Mouse (Mus musculus) NIH3T3 (cell line): ENCODE data around the gene Gcdh.
A peak's percentile ranks its signal among the peaks of the same experiment; 100 is the strongest.
"Not testable (repeated sequence)": the region's sequence is repeated elsewhere in the genome, so short reads cannot be mapped to it uniquely, and the experiment has no call there.

Experiments used
- DNase-seq: peaks from one replicate; pipeline ENCODE4 v3.0.0-alpha.2; 2012; ENCODE audit warnings: low read depth

Gcdh gene

DNA sequence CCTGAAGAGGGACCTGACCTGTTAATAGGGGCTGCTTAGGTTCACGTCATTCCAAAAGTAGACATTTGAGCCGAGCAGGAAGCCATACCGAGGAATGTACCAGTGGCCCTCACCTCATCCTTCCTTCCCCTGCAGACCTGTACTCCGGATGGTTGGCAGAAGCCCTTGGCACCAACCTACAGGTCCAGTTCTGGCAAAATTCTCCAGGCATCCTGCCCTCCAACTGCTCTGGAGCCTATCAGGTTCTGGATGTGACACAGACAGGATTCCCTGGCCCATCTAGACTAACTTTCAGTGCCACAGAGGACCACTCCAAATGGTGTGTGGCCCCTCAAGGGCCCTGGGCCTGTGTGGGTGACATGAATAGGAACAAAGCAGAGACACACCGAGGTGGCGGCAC lies 16.8 kb upstream of the Gcdh start:
- DNase-seq: no peak

DNA sequence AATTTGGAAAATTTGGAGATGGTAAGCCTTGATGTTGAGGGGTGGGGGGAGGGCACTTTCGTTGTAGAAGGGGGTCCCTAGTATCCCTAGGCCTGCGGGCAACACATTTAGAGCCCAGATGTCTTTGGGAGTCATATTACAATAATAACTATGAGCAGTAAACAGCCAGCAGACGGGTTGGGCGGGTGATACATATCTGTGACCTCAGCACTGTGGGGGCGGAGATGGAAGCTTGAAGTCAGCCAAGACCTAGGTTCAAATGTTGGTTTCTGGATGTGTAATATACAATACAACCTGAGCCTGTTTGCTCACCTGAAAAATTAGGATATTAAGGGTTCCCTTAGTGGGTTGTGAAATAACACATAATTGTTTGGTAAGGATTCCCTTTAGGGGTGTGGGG lies 16.2 kb upstream of the Gcdh start:
- DNase-seq: no peak

DNA sequence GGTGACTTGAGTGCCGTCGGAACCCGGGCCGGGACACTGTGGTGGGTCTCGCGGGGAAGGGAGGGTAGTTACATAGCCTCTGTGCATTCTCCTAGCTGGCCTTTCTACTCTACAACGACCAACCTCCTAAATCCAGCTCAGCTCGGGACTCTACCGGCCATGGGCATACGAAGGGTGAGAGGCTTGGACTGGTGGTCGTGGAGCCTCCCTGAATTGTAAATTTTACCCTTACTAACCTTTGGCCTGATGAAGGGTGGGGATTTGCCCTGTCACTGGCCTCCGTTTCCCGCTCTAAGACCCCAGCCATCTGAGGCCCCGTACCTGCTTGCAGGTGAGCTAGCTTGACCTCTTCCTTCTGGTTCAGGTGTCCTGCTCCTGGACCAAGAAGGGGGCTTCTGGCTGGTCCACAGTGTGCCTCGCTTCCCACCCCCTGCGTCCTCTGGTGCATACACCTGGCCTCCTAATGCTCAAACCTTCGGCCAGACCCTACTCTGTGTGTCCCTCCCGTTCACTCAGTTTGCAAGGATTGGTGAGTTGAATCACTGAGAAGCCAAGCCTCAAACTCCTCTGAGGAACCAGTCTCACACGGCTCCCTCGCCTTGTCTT lies 15.5 kb upstream of the Gcdh start:
- DNase-seq: no peak

DNA sequence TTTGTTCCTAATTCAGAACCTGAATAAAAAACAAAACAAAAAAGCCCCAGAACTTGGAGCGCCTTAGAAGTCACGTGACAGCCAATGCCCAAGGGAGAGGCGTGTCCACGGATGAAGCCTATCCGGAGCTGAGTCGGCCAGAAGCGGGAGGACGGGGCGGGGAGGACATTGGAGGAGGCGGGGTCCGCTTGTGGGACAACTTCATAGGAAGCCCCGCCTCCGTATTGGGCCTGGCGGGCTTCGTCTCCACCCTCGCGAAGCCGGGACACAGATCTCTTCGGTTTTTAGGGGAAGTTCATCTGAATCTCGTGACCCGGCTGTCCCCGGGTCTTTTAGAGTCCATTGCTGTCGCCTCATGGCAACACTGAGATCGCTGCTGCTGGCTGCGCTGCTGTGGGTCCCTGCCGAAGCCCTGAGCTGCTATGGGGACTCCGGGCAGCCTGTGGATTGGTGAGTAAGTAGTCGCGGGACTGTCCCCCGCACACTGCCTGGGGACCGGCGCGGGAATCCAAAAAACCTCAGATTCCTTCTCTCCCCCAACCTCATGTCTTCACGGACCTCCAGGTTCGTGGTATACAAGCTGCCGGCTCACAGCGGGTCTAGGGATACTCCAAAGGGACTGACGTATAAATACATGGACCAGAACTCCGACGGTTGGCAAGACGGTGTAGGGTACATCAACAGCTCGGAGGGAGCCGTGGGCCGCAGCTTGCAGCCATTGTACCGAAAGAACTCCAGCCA lies 14.9 kb upstream of the Gcdh start, which contains the start of gene Dnase2a:
Dnase2a (plus strand) TSS at position 140 of the 741 bp plus-strand sequence.
- peak; percentile 99 for DNase-seq

DNA sequence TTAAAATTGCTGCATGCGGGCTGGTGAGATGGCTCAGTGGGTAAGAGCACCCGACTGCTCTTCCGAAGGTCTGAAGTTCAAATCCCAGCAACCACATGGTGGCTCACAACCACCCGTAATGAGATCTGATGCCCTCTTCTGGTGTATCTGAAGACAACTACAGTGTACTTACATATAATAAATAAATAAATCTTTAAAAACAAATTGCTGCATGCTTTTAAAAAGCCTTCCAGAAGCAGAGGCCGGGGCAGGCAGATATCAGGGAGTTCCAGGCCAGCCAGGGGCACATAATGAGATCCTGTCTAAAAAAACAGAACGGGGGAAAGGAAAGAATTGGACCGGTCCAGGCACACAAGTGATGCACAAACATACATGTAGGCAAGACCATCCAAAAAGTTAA lies 14.3 kb upstream of the Gcdh start:
- not testable (repeated sequence) for DNase-seq

DNA sequence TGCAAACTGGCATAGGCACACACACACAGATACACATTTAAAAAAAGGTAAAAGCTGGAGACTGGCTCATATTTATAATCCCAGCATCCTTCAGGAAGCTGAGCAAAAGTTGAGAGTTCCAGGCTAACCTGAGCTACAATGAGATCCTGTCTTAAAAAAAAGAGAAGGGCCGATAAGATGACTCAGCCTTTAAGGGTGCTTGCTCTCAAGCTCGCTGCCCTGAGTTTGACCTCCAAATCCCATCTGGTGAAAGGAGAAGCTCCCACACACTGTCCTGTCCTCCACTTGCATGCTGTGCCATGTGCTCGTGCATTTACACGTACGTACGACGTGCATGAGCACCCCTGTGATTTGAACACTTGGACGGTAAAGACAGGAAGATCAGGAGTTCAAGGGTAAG lies 13.8 kb upstream of the Gcdh start:
- DNase-seq: no peak

DNA sequence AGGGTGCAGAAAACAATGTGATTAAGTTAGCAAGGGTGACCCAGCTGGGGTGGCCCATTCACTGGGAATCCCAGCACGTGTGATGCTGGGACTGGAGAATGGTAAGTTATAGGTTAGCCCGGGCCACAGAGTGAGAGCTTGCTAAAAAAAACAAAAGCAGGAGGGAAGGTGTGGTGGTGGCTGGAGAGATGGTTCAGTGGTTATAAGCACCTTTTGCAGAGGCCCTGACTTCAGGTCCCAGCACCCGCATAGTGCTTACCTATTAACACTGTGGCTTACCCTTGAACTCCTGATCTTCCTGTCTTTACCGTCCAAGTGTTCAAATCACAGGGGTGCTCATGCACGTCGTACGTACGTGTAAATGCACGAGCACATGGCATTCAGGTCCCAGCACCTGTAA lies 13.3 kb upstream of the Gcdh start:
- DNase-seq: no peak

DNA sequence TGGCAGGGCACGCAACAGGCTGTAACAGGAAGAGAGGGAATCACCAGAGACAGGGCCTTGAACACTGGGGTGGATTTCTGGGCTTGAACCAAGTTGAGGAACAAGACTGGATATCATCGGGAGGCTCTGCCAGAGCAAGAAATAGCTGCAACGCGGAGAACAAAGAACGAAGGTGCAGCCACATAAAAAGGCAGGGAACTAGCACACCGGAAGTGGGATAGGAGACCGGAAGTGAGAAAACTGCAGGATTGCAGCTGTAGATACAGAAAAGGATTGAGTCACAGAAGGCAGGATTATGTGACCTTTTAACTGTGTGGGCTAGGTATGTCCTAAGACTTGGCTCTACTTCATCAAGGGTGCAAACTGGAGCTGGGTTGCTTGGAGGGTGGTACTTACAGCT lies 10.6 kb upstream of the Gcdh start:
- no peak for DNase-seq

DNA sequence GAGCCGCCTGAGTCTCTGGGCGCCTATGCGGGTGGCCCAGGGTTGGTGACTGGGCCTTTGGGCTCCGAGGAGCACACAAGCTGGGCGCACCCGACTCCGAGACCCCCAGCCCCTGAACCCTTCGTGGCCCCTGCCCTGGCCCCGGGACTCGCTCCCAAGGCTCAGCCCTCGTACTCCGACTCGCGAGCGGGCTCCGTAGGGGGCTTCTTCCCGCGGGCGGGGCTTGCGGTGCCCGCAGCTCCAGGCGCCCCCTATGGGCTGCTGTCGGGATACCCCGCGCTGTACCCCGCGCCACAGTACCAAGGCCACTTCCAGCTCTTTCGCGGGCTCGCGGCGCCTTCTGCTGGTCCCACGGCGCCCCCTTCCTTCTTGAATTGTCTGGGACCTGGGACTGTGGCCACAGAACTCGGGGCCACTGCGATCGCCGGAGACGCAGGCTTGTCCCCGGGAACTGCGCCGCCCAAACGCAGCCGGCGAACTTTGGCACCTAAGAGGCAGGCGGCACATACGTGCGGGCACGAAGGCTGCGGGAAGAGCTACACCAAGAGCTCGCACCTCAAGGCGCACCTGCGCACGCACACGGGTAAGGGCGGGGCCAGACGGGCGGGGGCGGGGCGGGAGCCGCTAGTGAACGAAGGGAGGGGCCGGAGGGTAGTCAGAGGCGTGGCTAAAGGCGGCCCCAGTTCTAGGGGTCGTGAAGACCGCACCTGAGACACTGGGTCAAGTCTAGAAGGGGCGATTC lies 9.4 kb upstream of the Gcdh start:
- peak; percentile 81 for DNase-seq

DNA sequence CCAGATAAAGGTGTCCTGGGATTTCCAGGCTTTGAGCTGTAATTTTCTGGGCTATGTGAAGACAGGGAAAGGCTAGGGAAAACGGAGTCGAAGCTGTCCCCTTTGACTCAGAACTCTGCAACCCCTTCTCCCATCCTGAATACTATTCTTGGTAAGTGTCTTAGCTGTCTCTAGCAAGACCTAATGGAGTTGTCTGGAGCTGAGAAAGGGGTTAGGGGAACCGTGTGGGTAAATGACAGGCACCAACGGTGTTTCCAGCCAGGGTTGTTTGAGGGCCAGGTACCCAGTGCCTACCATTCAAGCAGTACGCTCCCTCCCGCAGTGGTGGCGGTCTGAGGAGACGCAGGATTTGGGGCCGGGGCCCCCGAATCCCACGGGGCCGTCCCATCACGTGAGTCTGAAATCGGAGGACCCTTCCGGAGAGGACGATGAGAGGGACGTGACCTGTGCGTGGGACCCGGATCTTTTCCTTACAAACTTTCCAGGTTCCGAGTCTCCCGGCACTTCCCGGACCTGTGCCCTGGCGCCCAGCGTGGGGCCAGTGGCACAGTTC lies 8.7 kb upstream of the Gcdh start:
- no peak for DNase-seq

DNA sequence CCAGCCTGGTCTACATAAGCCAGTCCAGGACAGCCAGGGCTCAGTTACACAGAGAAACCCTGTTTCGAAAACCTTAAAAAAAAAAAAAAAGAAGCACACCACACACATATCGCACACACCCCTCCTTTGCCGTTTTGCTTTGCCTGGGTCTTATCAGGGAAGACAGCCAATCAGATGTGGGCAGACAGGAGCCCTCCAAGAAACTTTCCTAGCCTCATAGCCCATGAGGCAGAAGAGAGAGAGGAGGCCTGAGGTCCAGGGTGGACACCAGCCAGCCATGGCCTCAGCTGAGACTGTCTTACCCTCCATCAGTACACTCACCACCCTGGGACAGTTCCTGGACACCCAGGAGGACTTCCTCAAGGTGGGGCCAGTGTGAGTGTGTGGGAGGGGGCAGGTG lies 8.0 kb upstream of the Gcdh start, which contains the start of gene Klf1:
Klf1 (plus strand) TSS at position 177 of the 400 bp plus-strand sequence.
- no peak for DNase-seq

DNA sequence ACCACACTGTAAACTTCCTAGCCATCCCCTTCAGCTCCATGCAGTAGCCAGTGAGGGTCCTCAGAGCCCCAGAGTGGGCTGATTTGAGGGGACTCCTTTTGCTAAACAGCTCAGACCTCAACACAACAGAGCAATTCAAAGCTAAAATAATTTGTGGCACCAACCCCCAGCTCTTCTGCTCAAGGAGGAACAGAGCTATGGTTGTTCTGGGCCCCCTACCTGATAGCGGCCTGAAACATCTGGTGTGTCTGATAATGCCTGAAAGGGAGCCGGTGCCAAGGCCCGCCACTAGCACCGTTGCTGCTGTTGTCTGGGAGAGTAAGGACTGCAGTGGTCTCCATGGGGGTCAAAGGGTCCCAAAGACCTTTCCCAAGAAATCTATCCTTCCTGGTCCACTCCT lies 7.3 kb upstream of the Gcdh start:
- no peak for DNase-seq

DNA sequence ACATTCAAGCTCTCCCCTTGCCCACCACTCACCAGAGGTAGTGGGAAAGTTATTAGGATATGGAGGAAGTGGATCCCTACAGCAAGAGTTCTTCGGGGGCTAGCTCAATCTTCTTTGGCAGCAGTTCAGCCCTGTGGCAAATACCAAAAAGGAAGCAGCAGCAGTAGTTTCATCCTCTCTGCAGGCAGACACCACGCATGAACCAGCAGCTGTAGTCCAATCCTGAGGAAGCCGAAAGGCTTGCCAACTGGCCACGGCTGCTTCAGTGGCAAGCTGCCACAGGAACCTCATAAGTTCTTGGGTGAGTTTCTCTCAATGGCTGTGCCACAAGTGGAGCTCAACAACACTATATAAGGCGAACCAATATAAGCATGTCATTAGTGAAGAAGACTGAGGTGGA lies 2.2 kb upstream of the Gcdh start:
- peak; percentile 30 for DNase-seq

DNA sequence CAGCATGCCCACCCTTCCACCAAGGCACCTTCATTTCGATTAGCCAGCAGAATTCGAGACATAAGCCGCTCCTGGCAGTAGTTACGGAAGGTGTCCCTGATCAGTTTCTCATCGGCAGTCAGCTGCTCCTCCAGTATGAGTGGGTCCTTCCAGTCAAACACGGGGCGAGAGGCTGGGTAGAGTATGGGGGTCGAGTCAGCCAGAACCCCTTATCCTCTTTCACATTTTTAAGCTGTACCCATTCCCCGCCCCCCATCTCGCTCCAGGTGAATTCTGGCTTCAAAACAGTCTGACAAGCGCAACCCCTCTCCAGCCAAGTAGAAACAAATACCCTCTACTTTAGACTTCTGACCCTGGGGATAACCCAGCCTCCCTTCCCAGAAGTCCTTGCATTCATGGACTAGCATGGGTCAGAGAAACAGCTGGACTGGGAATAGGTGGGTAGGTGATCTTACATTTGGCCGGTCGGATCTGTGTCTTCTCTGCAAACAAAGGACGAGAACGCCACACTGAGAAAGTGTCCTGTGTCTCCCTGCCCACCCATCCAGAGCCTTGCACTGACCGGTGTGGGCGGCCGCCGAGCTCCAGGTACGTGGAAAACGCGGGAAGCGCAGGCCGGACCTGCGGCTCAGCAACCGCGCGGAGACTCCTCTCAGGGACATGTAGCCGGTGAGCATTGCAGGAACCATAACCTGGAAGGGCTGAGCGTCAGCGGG lies 570 bp downstream of the Gcdh start:
- DNase-seq: no peak

DNA sequence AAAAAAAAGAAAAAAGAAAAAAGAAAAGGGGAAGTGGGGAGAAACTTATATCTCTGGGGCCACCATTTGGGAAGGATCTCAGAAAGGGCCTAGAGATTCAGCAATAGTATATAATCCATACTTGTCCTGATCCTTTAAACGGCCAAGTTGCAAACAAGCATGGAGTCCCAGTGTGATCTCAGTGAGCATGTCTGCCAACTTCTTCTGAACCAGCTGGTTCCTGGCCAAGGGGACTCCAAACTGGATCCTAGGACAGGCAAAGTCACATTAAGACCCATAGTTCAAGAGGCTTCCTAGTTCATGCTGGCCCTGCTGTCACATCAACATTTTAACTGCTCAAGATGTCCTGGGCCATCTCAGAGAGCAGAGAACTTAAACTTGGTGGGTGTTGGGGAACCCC lies 4.6 kb downstream of the Gcdh start:
- no peak for DNase-seq

DNA sequence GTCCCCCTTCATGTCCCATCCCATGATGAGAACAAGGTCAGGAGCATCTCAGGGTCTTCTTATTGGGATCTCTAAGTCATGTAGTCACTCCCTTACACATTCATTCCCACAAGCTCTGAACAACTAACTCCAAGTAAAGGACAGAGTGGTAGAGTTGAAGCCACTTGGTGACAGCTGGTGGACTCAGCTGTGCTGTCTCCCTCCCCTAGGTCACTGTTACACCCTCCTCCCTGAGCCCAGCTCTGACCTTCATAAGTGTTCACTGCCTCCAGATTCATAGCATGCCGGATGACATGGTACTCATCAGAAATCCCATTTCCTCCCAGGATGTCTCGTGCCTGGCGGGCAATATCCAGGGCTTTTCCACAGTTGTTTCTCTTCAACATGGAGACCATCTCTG lies 5.4 kb downstream of the Gcdh start:
- DNase-seq: no peak

DNA sequence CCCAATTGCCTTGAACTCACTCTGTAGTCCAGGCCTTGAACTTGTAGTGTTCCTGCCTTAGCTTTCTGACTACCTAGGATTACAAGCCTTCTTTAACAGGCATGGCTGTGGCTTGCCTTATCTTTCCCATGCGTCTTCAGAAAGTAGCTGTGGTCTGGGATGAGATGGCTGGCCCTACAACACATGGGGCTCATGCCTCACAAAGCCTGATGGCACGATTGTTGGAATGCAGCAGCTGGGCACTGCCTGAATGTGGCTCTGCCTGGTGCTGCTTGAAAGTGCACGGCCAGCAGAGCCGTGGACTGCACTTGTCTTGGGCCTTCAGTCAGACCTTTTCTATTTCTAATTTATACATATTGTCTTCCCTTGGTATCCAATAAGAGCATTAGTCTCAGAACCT lies 9.0 kb downstream of the Gcdh start:
- DNase-seq: no peak

DNA sequence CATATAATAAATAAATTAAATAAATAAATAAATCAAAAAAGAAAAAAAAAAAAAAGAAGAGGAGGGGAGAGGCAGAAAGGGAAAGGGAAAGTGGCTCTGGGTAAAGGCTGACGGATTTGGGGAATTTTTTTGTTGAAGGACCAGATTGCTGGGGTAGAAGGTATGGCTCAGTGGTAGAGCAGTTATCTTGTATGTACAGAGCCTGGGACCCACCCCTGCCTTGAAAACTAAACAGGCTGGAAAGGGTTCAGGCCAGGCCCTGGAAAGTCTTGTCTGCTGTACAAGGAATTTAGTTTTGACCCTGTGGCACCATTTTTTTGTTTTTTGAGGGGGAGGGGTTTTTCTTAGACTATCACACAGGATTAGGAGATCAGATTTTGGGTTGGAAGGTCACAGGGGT lies 14.8 kb downstream of the Gcdh start:
- no peak for DNase-seq

DNA sequence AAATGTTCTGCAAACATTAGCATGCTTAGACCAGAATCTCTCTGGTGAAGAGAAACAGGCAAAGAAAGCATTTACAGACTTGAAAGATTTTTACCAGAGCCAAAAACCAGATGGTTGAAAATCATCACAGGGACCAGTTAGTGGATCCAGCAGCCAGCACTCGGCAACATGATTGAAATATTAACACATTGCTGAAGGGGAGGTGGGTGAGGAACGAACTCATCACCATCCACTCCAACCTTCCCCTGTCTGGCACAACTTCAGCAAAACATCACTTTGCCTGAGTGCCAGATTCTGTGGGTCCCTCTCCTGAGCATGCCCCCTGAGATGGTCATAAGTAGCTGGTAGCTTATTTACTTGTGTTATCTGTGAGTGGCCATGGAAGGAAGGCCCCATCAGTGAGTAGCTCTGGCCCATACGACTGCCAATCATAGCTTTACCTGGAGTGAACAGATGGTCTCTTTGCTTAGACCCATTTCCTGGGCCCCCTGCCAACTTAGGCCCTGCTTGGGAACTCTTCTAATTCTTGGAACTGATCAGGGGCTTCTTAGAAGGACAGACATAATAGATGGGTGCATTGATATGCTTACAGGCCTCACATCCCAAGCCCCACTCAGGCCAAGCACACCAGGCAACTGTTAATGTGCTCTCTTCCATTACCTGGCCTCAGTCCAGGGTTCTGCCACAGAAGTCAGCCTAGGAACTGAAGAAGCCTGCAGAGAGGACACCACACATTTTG lies 16.3 kb downstream of the Gcdh start:
- no peak for DNase-seq

DNA sequence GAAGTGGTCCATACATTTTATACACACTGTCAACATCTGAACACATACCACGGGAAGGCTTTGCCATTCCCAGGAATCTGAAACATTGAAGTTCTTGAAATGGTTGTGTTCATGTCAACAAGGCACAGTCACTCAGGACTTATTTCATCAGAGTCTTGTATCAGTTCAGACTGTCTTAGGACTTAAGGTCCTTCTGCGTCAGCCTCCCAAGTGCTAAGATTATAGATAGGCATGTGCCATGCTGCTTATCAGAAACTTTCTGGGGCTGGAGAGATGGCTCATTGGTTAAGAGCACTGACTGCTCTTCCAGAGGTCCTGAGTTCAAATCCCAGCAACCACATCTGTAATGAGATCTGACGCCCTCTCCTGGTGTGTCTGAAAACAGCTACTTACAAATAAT lies 19.4 kb downstream of the Gcdh start:
- no peak for DNase-seq

DNA sequence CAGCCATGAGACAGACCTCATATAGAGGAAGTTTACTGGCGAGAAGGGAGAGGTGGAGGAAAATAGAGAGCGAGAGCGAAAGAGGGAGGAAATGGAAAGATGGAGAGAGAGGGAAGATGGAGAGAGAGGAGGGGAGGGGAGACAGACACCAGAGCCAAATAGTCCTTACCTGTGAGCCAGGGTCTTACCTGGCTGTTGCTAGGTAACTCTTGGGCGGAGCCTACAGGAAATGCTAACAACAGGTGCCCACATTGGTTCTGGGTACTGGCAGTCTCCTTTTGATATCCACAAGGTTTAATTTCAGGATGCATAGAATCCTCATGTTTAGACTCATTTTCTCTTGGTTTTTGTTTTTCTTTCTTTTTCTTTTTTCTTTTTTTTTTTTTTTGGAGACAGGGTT lies 20.7 kb downstream of the Gcdh start:
- no peak for DNase-seq
